ENCODE assay signal across 31 mouse cellular contexts in genomic region chr3:73434331-73434730, GRCm38 (mm10).
"Had no signal": no experiment of that assay in that cellular context is flagged by ENCODE, and none has a peak within 500 bp of the region (broad histone marks: within the 10 kb centered on the region; RNA-seq: fewer than 3 reads in every experiment).

No protein-coding gene starts in this region.

- ATAC-seq: liver, embryonic 12.5 days; liver, postnatal 0 days; lung, postnatal 0 days; midbrain, embryonic 13.5 days; midbrain, embryonic 15.5 days; midbrain, embryonic 16.5 days had no signal

- H3K36me3 ChIP-seq: limb, embryonic 10.5 days; limb, embryonic 12.5 days; limb, embryonic 13.5 days; limb, embryonic 15.5 days; liver, embryonic 12.5 days; liver, embryonic 13.5 days; liver, embryonic 15.5 days; lung, embryonic 15.5 days; midbrain, embryonic 10.5 days; midbrain, embryonic 12.5 days; midbrain, embryonic 13.5 days; midbrain, embryonic 15.5 days; neural tube, embryonic 12.5 days; neural tube, embryonic 13.5 days had no signal

- H3K9ac ChIP-seq: limb, embryonic 12.5 days; limb, embryonic 13.5 days; limb, embryonic 15.5 days; liver, embryonic 12.5 days; liver, embryonic 13.5 days; liver, embryonic 14.5 days; liver, embryonic 15.5 days; liver, postnatal 0 days; lung, embryonic 14.5 days; lung, embryonic 15.5 days; midbrain, embryonic 12.5 days; midbrain, embryonic 13.5 days; midbrain, embryonic 15.5 days; neural tube, embryonic 12.5 days; neural tube, embryonic 13.5 days had no signal

- H3K4me1 ChIP-seq: limb, embryonic 10.5 days; limb, embryonic 12.5 days; limb, embryonic 13.5 days; limb, embryonic 15.5 days; liver, embryonic 12.5 days; liver, embryonic 13.5 days; liver, embryonic 15.5 days; lung, embryonic 15.5 days; megakaryocyte, embryonic 14.5 days; midbrain, embryonic 10.5 days; midbrain, embryonic 12.5 days; midbrain, embryonic 13.5 days; midbrain, embryonic 15.5 days; neural tube, embryonic 12.5 days; neural tube, embryonic 13.5 days had no signal

- H3K27ac ChIP-seq: limb, embryonic 10.5 days; limb, embryonic 12.5 days; limb, embryonic 13.5 days; limb, embryonic 15.5 days; liver, embryonic 12.5 days; liver, embryonic 13.5 days; liver, embryonic 14.5 days; liver, embryonic 15.5 days; lung, embryonic 15.5 days; macrophage; midbrain, embryonic 10.5 days; midbrain, embryonic 12.5 days; midbrain, embryonic 13.5 days; midbrain, embryonic 15.5 days; neural tube, embryonic 12.5 days; neural tube, embryonic 13.5 days had no signal

- H3K4me3 ChIP-seq: limb, embryonic 10.5 days; limb, embryonic 12.5 days; limb, embryonic 13.5 days; limb, embryonic 15.5 days; liver, embryonic 12.5 days; liver, embryonic 13.5 days; liver, embryonic 15.5 days; lung, embryonic 15.5 days; megakaryocyte, embryonic 14.5 days; midbrain, embryonic 10.5 days; midbrain, embryonic 12.5 days; midbrain, embryonic 13.5 days; midbrain, embryonic 15.5 days; myocyte; neural tube, embryonic 12.5 days; neural tube, embryonic 13.5 days had no signal

- DNase-seq: left cerebral cortex, postnatal 4 days; liver; liver, embryonic 13.5 days; liver, postnatal 0 days; lung, adult 18-20 months; lung, adult 2 months; lung, embryonic 14.5 days; lung, postnatal 10 days; lung, postnatal 14 days; lung, postnatal 36 days; lung, postnatal 4 days; midbrain, embryonic 14.5 days had no signal

- H3K9me3 ChIP-seq: limb, embryonic 10.5 days; limb, embryonic 12.5 days; limb, embryonic 13.5 days; limb, embryonic 15.5 days; liver, embryonic 12.5 days; liver, embryonic 13.5 days; liver, embryonic 15.5 days; lung, embryonic 15.5 days; megakaryocyte, embryonic 14.5 days; midbrain, embryonic 10.5 days; midbrain, embryonic 12.5 days; midbrain, embryonic 13.5 days; midbrain, embryonic 15.5 days; neural tube, embryonic 12.5 days; neural tube, embryonic 13.5 days had no signal
